Mouse (Mus musculus) forebrain, embryonic 15.5 days (tissue): Measurements from ENCODE around the gene Adgra1. TPM values are rescaled to one million over a fixed set of nuclear protein-coding genes. Genes with fewer than 3 reads are reported as not detected.

Experiments used
- ATAC-seq: fragments of 200-750 bp; cut with Nextera tagmentation; replicated peaks from 2 replicates; pipeline ENCODE4 v1.8.0; 2017; ENCODE audit warnings: mild to moderate bottlenecking, moderate TSS enrichment, moderate library complexity
- H3K27ac ChIP-seq: fragments of 300-500 bp; sonication (generic); replicated peaks from 2 replicates; pipeline ENCODE4 v1.5.1; 2015; ENCODE audit warnings: mild to moderate bottlenecking, inconsistent platforms
- H3K27me3 ChIP-seq: fragments of 300-500 bp; sonication (generic); 2 replicates; pipeline ENCODE4 v1.6.1; 2015; ENCODE audit warnings: inconsistent platforms
- H3K36me3 ChIP-seq: fragments of 300-500 bp; sonication (generic); 2 replicates; pipeline ENCODE4 v1.6.1; 2015; ENCODE audit warnings: mild to moderate bottlenecking, inconsistent platforms
- H3K4me1 ChIP-seq: fragments of 300-500 bp; sonication (generic); 2 replicates; pipeline ENCODE4 v1.6.1; 2015; ENCODE audit warnings: inconsistent platforms
- H3K4me2 ChIP-seq: fragments of 300-500 bp; sonication (generic); replicated peaks from 2 replicates; pipeline ENCODE4 v1.6.1; 2015; ENCODE audit warnings: mild to moderate bottlenecking, inconsistent platforms
- H3K4me3 ChIP-seq: fragments of 300-500 bp; sonication (generic); 2 replicates; pipeline ENCODE4 v1.5.1; 2015; ENCODE audit warnings: mild to moderate bottlenecking, inconsistent platforms
- H3K9ac ChIP-seq: fragments of 300-500 bp; sonication (generic); replicated peaks from 2 replicates; pipeline ENCODE4 v1.6.1; 2015; ENCODE audit warnings: mild to moderate bottlenecking, inconsistent platforms
- H3K9me3 ChIP-seq: fragments of 300-500 bp; sonication (generic); 2 replicates; pipeline ENCODE4 v1.6.1; 2016; ENCODE audit warnings: inconsistent platforms
- WGBS: fragments of 180-500 bp; shearing (Covaris S2); methylation state at CpG from one replicate; pipeline ENCODE4 v1.1.7; 2015; ENCODE audit warnings: mixed read lengths; 5-methylcytosine and 5-hydroxymethylcytosine counted together
- polyA plus RNA-seq: library from polyadenylated mRNA; unstranded; fragments of >200 nt; fragmentation: Nextera tagmentation; extraction: Ambion mirVana; gene quantifications from 2 replicates; pipeline ENCODE4 v1.2.1, GENCODE M21; 2015

The Adgra1 gene
- polyA plus RNA-seq, 1 experiment from 2014 or later = 11.8 TPM

DNA sequence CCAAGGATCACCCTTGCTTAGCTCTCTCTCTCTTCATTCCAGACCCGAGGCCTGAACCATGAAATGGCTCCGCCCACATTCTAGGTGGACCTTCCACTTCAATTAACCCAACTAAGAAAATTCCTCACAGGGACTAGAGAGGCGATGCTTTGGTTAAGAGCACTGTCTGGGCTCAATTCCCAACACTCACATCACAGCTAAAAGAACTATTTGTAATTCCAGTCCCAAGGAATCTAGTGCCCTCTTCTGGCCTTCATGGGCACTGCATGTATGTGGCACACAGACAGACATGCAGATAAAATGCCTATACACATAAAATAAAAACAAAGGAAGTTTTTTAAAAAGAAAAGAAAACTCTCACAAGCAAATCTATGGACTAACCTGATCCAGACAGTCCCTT lies 27.4 kb downstream of the Adgra1 start:
- Histone ChIP-seq H3K4me2 (no peak overlapping the region), H3K4me3 (no peak overlapping the region), H3K27ac (no peak overlapping the region), H3K9me3 (no peaks in the 10 kb centered on the region), H3K4me1 (no peaks in the 10 kb centered on the region), H3K9ac (no peak overlapping the region), H3K36me3 (no peaks in the 10 kb centered on the region), H3K27me3 (no peaks in the 10 kb centered on the region)
- 35% methylated on average over 3 of the region's 3 CpGs for WGBS
- ATAC-seq = peak; percentile 46; the same call in 1 of the 2 replicates

DNA sequence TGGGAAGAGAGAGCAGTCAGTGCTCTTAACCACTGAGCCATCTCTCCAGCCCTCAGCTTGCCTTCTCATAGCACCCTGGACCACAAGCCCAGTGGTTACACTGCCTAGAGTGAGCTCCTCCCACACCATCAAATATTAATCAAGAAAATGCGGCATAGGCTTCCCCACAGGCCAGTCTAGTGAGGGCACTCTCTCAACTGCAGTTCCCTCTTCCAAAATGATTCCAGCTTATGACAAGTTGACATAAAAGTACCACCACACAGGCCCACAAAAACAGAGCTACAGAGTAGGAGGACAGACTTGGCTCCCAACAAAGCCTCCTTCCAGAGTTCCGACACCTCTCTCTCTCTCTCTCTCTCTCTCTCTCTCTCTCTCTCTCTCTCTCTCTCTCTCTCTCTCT lies 29.1 kb downstream of the Adgra1 start:
- no peak for ATAC-seq
- Histone ChIP-seq H3K4me2 (no peak overlapping the region), H3K9ac (no peak overlapping the region), H3K27ac (no peak overlapping the region), H3K4me3 (no peak overlapping the region), H3K4me1 (no peaks in the 10 kb centered on the region), H3K9me3 (no peaks in the 10 kb centered on the region), H3K36me3 (no peaks in the 10 kb centered on the region), H3K27me3 (no peaks in the 10 kb centered on the region)
- WGBS = 76% methylated on average over 2 of the region's 2 CpGs

DNA sequence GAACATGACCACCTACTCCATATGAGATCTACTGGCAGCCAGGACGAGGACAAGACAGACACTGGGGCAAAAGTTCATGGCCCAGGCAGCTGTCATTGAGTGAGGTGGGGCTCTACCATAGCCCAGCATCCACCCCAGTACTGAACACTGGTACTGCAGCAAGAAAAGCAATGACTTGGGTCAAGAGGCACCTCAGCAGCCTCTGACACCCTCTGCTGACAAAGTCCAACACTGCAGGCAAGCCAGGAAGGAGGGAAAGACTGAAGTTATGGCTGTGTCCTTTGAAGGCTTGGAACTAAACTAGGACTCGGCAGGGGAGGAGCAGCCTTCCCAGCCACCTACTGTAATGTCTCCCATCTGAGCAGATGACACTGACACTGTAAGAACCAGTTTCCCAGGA lies 30.3 kb downstream of the Adgra1 start:
- ATAC-seq = no peak
- 55% methylated on average over 2 of the region's 2 CpGs for WGBS

DNA sequence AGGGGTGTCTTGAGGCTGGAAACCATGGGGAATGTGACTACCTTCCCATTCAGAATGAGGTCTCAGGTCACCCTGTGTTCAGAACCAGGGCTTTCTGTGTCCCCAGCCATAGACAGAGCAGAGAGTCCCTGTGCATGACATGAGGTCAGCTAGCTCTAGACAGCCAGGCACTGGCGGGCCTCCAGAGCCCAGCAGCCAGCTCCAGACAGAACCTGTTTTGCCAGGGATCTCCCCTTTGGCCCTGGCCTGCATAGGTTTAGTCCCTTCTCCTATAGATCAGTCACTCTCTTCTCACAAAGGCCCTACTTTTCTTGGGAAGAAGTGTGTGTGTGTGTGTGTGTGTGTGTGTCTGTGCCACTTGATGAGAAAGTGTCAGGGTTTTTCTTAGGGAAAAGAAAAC lies 30.9 kb downstream of the Adgra1 start:
- Histone ChIP-seq H3K4me1 (no peaks in the 10 kb centered on the region), H3K27me3 (no peaks in the 10 kb centered on the region), H3K36me3 (no peaks in the 10 kb centered on the region), H3K4me2 (no peak overlapping the region), H3K27ac (no peak overlapping the region), H3K4me3 (no peak overlapping the region), H3K9me3 (no peaks in the 10 kb centered on the region), H3K9ac (no peak overlapping the region)
- ATAC-seq = no peak
- 87% methylated on average over 1 of the region's 1 CpGs for WGBS

More for the DNA sequence above, 30.3 kb downstream of the Adgra1 start:
- H3K36me3 ChIP-seq = no peaks in the 10 kb centered on the region
- H3K4me1 ChIP-seq = no peaks in the 10 kb centered on the region
- H3K4me2 ChIP-seq = no peak overlapping the region
- H3K9me3 ChIP-seq = no peaks in the 10 kb centered on the region
- no peak overlapping the region for H3K9ac ChIP-seq
- H3K27ac ChIP-seq = no peak overlapping the region
- H3K27me3 ChIP-seq = no peaks in the 10 kb centered on the region
- no peak overlapping the region for H3K4me3 ChIP-seq

DNA sequence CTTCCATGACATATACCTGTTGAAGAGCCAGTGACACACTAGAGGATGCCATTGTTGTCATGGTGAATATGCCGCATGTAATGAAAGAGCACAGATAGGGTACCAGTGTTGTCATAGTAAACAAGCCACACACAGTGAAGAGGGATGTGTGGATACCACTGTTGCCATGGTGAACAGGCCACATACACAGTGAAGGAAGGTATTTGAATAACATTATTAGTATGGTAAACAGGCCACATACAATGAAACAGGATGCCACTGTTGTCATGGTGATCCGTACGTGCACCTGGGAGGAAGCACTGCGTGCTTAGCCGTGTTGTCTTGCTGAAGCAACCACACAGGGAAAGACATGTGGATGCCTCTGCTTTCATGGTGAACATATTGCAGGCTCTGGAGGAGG lies 37.0 kb downstream of the Adgra1 start:
- peak; percentile 68 for ATAC-seq
- Histone ChIP-seq H3K4me2 (no peak overlapping the region), H3K27ac (no peak overlapping the region), H3K9me3 (no peaks in the 10 kb centered on the region), H3K36me3 (no peaks in the 10 kb centered on the region), H3K27me3 (no peaks in the 10 kb centered on the region), H3K4me3 (no peak overlapping the region), H3K9ac (no peak overlapping the region), H3K4me1 (no peaks in the 10 kb centered on the region)
- 77% methylated on average over 5 of the region's 5 CpGs for WGBS

DNA sequence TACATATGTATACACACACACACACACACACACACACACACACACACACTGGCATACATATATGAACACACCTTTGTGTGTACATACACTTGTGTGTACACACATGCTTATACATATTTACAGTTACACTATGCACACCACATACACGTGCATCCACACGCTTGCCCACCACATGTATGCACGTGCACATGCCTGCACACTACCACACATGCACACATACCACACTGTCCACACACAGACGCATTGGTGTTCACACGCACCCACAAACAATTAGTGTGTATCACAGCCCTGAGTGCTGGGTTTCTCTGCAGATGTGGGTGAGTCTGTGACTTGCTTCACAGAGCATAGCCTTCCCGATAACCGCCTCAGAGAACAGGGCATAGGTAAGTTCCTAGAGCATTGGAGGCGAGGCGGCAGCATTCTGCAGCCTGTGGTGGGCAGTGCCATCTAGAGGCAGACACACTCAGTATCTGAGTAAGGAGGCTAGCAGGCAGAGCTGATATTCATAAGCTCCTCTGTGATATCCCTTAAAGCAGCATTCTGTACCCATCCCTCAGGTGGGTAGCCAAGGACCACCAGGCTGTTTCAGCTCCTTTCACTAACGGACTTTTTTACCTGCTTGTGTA lies 43.3 kb downstream of the Adgra1 start:
- Histone ChIP-seq H3K9me3 (no peaks in the 10 kb centered on the region), H3K4me1 (no peaks in the 10 kb centered on the region), H3K27me3 (no peaks in the 10 kb centered on the region), H3K9ac (no peak overlapping the region), H3K4me2 (no peak overlapping the region), H3K36me3 (no peaks in the 10 kb centered on the region), H3K4me3 (no peak overlapping the region), H3K27ac (no peak overlapping the region)
- 72% methylated on average over 10 of the region's 10 CpGs for WGBS
- peak; percentile 73 for ATAC-seq

DNA sequence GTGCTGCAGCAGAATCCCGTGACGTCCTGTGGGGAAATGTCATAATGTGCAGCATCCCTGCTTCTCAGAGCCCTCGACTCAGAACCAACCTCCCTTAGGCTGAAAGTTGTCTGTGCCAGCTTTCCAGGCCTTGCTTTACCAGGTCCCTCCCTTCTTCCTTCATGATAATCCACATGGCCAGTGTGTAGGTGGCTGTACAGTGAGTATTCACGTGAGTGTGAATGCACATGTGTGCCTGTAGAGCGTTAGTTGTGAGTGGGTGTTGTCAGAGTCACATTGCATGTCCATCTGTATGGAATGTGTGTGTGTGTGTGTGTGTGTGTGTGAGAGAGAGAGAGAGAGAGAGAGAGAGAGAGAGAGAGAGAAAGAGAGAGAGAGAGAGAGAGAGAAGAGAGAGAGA lies 44.1 kb downstream of the Adgra1 start:
- 75% methylated on average over 5 of the region's 5 CpGs for WGBS
- no peak overlapping the region for H3K4me2 ChIP-seq
- no peaks in the 10 kb centered on the region for H3K27me3 ChIP-seq
- H3K27ac ChIP-seq = no peak overlapping the region
- no peak overlapping the region for H3K9ac ChIP-seq
- no peaks in the 10 kb centered on the region for H3K4me1 ChIP-seq
- H3K9me3 ChIP-seq = no peaks in the 10 kb centered on the region
- ATAC-seq = no peak
- no peaks in the 10 kb centered on the region for H3K36me3 ChIP-seq
- no peak overlapping the region for H3K4me3 ChIP-seq

DNA sequence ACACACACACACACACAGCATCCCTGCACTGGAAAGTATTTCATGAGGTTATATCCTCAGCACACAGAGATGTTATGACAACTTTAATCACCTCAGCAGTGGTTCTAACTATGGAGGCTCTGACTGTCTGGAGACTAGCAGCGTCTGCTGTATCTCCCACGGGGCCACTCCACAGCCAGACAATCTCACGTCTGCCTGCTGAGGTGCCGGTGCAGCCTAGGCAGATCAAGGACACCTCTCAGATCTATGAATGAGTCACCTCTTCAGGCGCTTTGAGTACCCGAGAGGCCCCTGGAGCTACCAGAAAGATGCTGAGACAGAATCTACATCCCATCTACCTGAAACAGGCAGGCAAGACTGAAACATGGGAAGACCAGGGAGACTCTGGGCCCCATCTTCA lies 44.6 kb downstream of the Adgra1 start:
- H3K36me3 ChIP-seq = no peaks in the 10 kb centered on the region
- no peak overlapping the region for H3K9ac ChIP-seq
- H3K27me3 ChIP-seq = no peaks in the 10 kb centered on the region
- H3K4me1 ChIP-seq = no peaks in the 10 kb centered on the region
- H3K4me2 ChIP-seq = no peak overlapping the region
- no peaks in the 10 kb centered on the region for H3K9me3 ChIP-seq
- WGBS = 72% methylated on average over 6 of the region's 6 CpGs
- ATAC-seq = no peak
- H3K27ac ChIP-seq = no peak overlapping the region
- H3K4me3 ChIP-seq = no peak overlapping the region

DNA sequence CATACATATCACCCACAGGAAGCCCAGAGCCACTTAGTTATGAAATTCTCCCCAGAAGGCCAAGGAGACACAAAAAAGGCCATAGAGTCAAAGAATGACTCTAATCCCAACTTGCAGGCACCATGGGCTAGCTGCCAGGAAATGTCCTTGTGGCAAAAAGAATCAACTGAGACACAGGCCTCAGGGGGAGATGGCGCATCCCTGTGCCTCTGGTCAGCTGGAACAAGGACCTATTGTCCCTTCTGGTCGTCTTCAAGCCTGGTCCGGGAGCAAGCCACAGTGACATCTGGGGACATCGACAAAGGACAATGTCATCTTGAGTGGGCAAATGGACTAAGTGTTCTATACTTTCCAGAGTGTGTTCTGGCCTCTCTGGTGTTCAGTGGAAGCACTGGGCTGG lies 49.6 kb downstream of the Adgra1 start:
- WGBS = 84% methylated on average over 4 of the region's 4 CpGs
- no peak for ATAC-seq

DNA sequence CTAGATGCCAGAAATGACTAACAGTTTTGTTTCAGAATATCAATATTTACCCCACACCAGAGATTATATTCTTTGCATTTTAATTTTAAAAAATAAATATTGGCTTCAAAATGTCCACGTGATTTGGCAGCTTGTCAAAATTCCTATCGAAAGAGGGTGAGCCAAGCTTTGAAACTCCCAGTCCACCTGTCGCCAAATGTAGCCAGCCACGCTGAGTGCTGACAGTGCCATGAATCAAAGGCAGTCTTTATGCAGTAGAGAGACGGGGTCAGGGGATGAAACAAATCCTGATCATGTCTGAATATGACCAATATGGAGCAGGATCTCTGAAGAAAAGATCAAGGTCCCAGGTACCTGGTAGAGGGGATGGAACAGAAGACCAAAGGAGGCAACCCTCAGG lies 57.8 kb downstream of the Adgra1 start:
- 58% methylated on average over 5 of the region's 5 CpGs for WGBS
- Histone ChIP-seq H3K36me3 (no peaks in the 10 kb centered on the region), H3K27me3 (peaks cover 25% of the 10 kb centered on the region), H3K4me3 (no peak overlapping the region), H3K27ac (no peak overlapping the region), H3K4me2 (no peak overlapping the region), H3K4me1 (peaks cover 14% of the 10 kb centered on the region), H3K9me3 (no peaks in the 10 kb centered on the region), H3K9ac (no peak overlapping the region)
- no peak for ATAC-seq

More for the DNA sequence above, 49.6 kb downstream of the Adgra1 start:
- Histone ChIP-seq H3K4me2 (no peak overlapping the region), H3K9me3 (no peaks in the 10 kb centered on the region), H3K27me3 (no peaks in the 10 kb centered on the region), H3K4me1 (no peaks in the 10 kb centered on the region), H3K27ac (no peak overlapping the region), H3K9ac (no peak overlapping the region), H3K36me3 (no peaks in the 10 kb centered on the region), H3K4me3 (no peak overlapping the region)

DNA sequence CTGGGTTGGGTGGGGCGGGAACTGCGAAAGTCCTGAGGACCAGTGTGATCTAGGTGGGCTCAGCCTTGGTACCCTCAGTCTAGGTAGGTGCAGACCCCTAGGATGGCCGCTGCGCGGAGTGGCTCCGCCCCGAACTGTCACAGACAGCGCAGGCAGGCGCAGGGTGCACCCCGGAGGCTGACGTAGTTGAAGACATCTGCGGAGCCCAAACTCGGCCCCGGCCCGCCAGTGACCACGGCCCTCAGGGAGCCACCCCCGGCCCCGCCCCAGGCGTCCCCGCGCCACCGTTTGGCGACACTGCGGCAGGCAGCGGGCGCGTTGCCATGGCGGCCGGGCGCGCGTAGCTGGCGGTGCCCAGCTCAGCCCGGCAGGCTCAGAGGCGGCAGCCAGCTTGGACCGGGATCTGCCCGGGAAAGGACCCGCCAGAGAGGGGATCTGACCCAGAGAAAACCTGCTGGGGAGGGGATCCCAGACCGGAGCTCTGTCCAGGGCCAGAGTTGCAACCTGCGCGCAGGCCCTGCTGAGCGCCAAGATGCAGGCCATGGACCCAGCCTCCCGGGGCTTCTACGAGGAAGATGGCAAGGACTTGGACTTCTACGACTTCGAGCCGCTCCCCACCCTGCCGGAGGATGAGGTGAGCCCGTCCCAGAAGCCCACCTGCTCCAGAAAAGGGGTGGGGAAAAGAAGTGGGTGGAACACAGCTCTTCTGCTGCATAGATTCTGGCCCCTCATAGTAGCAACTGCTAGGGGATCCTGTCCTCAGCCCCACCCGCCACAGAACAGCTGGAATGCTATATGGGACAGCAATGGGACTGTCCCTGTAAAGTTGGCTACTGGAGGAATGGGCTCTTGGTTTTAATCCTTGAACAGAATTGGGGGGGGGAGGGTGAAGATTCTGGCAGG lies 60.9 kb downstream of the Adgra1 start, which contains the start of gene Kndc1:
Kndc1 (plus strand) TSS at position 42 of the 903 bp plus-strand sequence.
- Histone ChIP-seq H3K4me3 (peak within 1 kb of the TSS; percentile 46), H3K4me1 (peaks cover 27% of the 10 kb centered on the region), H3K9ac (peak within 1 kb of the TSS; percentile 53), H3K36me3 (no peaks in the 10 kb centered on the region), H3K27me3 (peaks cover 25% of the 10 kb centered on the region), H3K9me3 (no peaks in the 10 kb centered on the region), H3K4me2 (peak within 1 kb of the TSS; percentile 82), H3K27ac (no peak within 1 kb of the TSS)
- peak; percentile 82 for ATAC-seq
- 1% methylated on average over 49 of the region's 50 CpGs for WGBS

DNA sequence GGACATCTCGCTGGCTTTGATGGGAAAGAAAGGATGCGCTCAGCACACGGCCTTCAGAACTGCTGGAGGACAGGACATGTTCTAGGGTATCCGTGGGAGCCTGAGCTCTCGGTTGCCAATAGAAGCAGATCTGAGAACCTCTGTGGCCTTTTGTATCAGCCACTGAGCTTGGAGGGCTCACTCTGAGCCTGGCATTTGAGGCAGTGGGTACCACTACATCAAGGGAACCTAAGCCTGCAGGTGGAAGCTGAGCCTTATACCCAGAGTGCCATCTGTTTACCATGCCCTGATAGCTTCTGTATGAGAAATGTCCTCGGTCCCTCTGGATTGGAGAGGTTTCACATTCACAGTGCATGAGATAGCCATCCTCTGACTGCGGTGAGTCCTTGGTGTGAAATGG lies 62.3 kb downstream of the Adgra1 start:
- 82% methylated on average over 7 of the region's 7 CpGs for WGBS
- Histone ChIP-seq H3K36me3 (no peaks in the 10 kb centered on the region), H3K4me1 (peaks cover 27% of the 10 kb centered on the region), H3K27me3 (peaks cover 25% of the 10 kb centered on the region), H3K9me3 (no peaks in the 10 kb centered on the region), H3K4me2 (no peak overlapping the region), H3K4me3 (no peak overlapping the region), H3K9ac (no peak overlapping the region), H3K27ac (no peak overlapping the region)
- ATAC-seq = no peak
